Mouse (Mus musculus) stomach, embryonic 16.5 days (tissue): ENCODE measurements around the gene Pcbp4. TPM values are rescaled to one million over a fixed set of nuclear protein-coding genes. Genes with fewer than 3 reads are reported as not detected.

Experiments used
- ATAC-seq: fragments of 200-750 bp; cut with Nextera tagmentation; 2 replicates; pipeline ENCODE4 v1.8.0; 2017; ENCODE audit warnings: moderate number of reproducible peaks, moderate TSS enrichment; ENCODE audit not compliant: insufficient read depth, low FRiP score
- H3K27ac ChIP-seq: fragments of 300-500 bp; sonication (generic); 2 replicates; pipeline ENCODE4 v1.5.1; 2014; ENCODE audit warnings: low read length
- H3K27me3 ChIP-seq: fragments of 300-500 bp; sonication (generic); 2 replicates; pipeline ENCODE4 v1.6.1; 2014; ENCODE audit warnings: low read length, control low read depth, mixed read lengths; ENCODE audit not compliant: control insufficient read depth, insufficient read depth
- H3K36me3 ChIP-seq: fragments of 300-500 bp; sonication (generic); 2 replicates; pipeline ENCODE4 v1.6.1; 2014; ENCODE audit warnings: low read length; ENCODE audit not compliant: control insufficient read depth, insufficient read depth
- H3K4me1 ChIP-seq: fragments of 300-500 bp; sonication (generic); 2 replicates; pipeline ENCODE4 v1.6.1; 2014; ENCODE audit warnings: low read length, control low read depth, mixed read lengths; ENCODE audit not compliant: control insufficient read depth, insufficient read depth
- H3K4me2 ChIP-seq: fragments of 300-500 bp; sonication (generic); 2 replicates; pipeline ENCODE4 v1.6.1; 2014; ENCODE audit warnings: low read depth, low read length, mixed read lengths
- H3K4me3 ChIP-seq: fragments of 300-500 bp; sonication (generic); replicated peaks from 2 replicates; pipeline ENCODE4 v1.5.1; 2014; ENCODE audit warnings: mild to moderate bottlenecking, low read length
- H3K9ac ChIP-seq: fragments of 300-500 bp; sonication (generic); 2 replicates; pipeline ENCODE4 v1.6.1; 2014; ENCODE audit warnings: low read length
- H3K9me3 ChIP-seq: fragments of 300-500 bp; sonication (generic); replicated peaks from 2 replicates; pipeline ENCODE4 v1.6.1; 2016; ENCODE audit warnings: low read length, control low read depth; ENCODE audit not compliant: control insufficient read depth
- WGBS: fragments of 180-500 bp; shearing (Covaris S2); extraction: QIAGEN DNeasy Blood & Tissue Kit; methylation state at CpG from one replicate; pipeline ENCODE4 v1.1.7; 2014; 5-methylcytosine and 5-hydroxymethylcytosine counted together
- polyA plus RNA-seq: library from polyadenylated mRNA; unstranded; fragments of >200 nt; fragmentation: Nextera tagmentation; extraction: Ambion mirVana; gene quantifications from 2 replicates; pipeline ENCODE4 v1.2.1, GENCODE M21; 2015

Gene Pcbp4
- polyA plus RNA-seq, 1 experiment from 2014 or later = 39.4 TPM

DNA sequence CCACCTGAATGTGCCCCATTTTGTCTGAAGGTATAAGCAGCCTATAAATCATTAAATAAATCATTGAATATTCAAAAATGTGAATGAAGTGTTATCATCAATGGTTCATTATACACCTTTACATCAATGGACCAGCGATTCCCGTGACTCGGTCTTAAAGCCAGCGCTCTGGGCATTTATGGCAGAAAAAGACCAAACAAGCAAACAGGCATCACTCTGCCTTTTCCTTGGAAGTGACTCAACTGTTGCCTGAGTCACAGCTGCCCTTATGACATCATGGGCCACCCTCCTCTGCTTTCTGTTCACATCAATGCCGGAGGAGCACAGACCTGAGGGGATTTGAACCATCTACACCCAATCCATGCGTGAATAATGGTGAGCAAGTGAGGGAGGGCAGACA lies 46.6 kb downstream of the Pcbp4 start, which contains the start of gene Iqcf1:
Gene Iqcf1, plus strand, starts transcription at position 301 of the 400 bp plus-strand sequence.
- no peak within 1 kb of the TSS for H3K27ac ChIP-seq
- H3K9ac ChIP-seq = no peak within 1 kb of the TSS
- 93% methylated on average over 6 of the region's 6 CpGs for WGBS
- no peaks in the 10 kb centered on the region for H3K36me3 ChIP-seq
- H3K27me3 ChIP-seq = no peaks in the 10 kb centered on the region
- ATAC-seq = no peak
- H3K4me1 ChIP-seq = no peaks in the 10 kb centered on the region
- H3K4me3 ChIP-seq = no peak within 1 kb of the TSS
- H3K4me2 ChIP-seq = no peak within 1 kb of the TSS
- no peaks in the 10 kb centered on the region for H3K9me3 ChIP-seq

DNA sequence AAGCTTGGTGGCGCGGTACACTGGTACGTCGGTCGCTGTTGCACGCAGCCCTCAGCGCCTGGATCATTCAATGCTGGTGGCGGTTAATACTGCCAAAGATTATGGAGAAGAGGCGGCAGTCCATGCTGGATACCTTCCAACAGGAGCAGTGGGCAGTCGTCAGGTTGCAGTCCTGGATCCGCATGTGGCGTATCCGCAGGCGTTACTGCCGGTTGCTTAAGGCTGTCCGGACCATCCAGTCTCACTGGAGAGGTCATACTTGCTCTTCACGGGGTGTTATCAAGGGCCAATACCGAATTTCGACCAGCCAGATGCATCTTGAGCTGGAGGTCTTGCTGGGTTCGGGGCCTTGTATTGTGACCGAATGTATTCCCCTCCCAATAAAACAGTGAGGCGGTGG lies 48.8 kb downstream of the Pcbp4 start:
- no peak for ATAC-seq
- H3K9me3 ChIP-seq = no peaks in the 10 kb centered on the region
- H3K36me3 ChIP-seq = no peaks in the 10 kb centered on the region
- H3K4me2 ChIP-seq = no peak overlapping the region
- H3K27ac ChIP-seq = no peak overlapping the region
- no peaks in the 10 kb centered on the region for H3K27me3 ChIP-seq
- H3K4me1 ChIP-seq = no peaks in the 10 kb centered on the region
- no peak overlapping the region for H3K9ac ChIP-seq
- WGBS = 85% methylated on average over 22 of the region's 22 CpGs
- H3K4me3 ChIP-seq = no peak overlapping the region

DNA sequence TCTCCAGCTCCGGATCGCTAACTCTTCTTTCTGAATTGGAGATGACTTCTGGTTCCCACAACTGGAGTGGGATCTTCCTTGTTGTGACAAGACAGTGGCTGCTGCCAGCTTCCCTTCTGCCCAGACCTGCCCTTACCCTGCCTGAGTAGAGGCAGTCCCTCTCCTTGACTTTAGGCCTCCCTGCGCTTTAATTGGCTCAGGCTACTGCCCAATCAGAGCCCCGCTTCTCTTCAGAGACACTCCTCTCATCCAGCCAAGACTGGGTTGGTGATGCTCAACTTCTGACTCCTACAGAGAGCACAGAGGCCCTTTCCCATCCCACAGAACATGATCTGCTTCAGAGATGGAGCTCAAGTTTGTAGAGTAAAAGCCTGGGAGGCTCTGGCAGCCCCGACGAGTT lies 51.2 kb downstream of the Pcbp4 start:
- Histone ChIP-seq H3K27me3 (no peaks in the 10 kb centered on the region), H3K36me3 (no peaks in the 10 kb centered on the region), H3K4me1 (no peaks in the 10 kb centered on the region), H3K9ac (no peak overlapping the region), H3K9me3 (no peaks in the 10 kb centered on the region), H3K4me2 (no peak overlapping the region), H3K27ac (no peak overlapping the region), H3K4me3 (no peak overlapping the region)
- 70% methylated on average over 6 of the region's 6 CpGs for WGBS
- no peak for ATAC-seq

- no peaks in the 10 kb centered on the region for H3K36me3 ChIP-seq
- no peak overlapping the region for H3K4me2 ChIP-seq
- H3K9me3 ChIP-seq = no peaks in the 10 kb centered on the region
- no peak for ATAC-seq
- H3K4me3 ChIP-seq = no peak overlapping the region
- H3K9ac ChIP-seq = no peak overlapping the region
- no peaks in the 10 kb centered on the region for H3K4me1 ChIP-seq
- no peaks in the 10 kb centered on the region for H3K27me3 ChIP-seq
- no peak overlapping the region for H3K27ac ChIP-seq
- WGBS = 88% methylated on average over 10 of the region's 10 CpGs
Measured at GRCm38 (mm10) chr9:106509356-106509755, 56.3 kb downstream of the Pcbp4 start.

DNA sequence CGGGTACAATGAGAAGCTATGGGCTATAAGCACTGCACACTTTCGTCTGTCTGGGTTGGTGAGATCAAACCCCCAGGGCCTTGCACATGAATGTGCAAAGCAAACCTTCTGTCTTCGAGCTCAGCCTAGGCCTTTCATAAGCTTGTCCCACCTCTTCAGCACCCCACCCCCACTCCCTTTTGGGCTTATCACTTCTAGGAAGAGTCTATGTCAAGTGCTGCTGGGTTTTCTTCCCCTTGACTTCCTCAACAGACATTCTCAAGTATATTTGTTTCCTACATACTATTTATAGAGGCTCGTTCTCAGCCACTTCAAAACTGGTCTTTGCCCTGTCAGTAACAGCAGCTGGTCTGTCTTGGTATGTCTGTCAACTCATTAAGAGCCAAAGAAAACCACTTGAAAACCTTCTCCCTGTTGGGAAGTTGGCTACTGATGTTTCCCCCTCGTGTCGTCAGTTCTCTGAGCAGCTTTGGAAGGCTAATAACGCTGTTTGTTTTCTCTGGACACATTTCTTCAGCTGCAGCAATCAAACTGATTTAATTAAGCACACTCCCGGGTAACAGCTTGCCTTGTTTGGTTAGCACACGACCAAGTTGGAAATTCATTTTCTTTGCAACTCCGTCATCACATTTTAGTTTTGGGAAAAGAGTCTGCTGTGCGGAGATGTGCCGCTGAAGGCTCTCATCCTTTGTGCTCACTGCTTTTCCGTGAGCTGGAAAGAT lies 59.8 kb downstream of the Pcbp4 start:
- H3K4me1 ChIP-seq = no peaks in the 10 kb centered on the region
- H3K9me3 ChIP-seq = no peaks in the 10 kb centered on the region
- H3K9ac ChIP-seq = no peak overlapping the region
- H3K27ac ChIP-seq = no peak overlapping the region
- no peaks in the 10 kb centered on the region for H3K27me3 ChIP-seq
- 57% methylated on average over 13 of the region's 13 CpGs for WGBS
- ATAC-seq = no peak
- H3K4me3 ChIP-seq = no peak overlapping the region
- no peak overlapping the region for H3K4me2 ChIP-seq
- H3K36me3 ChIP-seq = no peaks in the 10 kb centered on the region

DNA sequence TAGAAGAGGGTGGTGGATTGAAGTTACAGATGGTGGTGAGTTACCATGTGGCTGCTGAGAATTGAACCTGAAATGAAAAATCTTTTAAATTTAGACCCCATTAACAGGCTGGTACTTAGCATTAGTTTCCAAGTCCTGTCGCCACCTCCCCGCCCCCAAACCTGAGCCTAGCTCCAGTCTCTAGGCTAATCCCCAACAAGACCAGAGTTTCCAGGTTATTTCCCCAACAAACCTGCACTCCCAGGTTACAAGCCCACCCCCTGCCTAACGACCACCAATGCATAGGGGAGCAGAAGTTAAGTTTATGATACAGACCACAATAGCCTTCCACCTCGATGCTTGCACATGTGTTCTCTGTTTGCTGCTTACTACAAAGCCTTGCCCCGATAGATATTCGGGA lies 60.5 kb downstream of the Pcbp4 start:
- H3K27ac ChIP-seq = no peak overlapping the region
- no peaks in the 10 kb centered on the region for H3K9me3 ChIP-seq
- no peaks in the 10 kb centered on the region for H3K4me1 ChIP-seq
- ATAC-seq = no peak
- no peaks in the 10 kb centered on the region for H3K27me3 ChIP-seq
- no peak overlapping the region for H3K4me3 ChIP-seq
- no peaks in the 10 kb centered on the region for H3K36me3 ChIP-seq
- WGBS = 79% methylated on average over 6 of the region's 6 CpGs
- H3K4me2 ChIP-seq = no peak overlapping the region
- H3K9ac ChIP-seq = no peak overlapping the region

Other genes with a start within 250 kb of the Pcbp4 start
- 0.09 TPM in 2 replicates for gene Tlr9, start 230.7 kb upstream of the Pcbp4 start, polyA plus RNA-seq
- gene Alas1, start 204.6 kb upstream of the Pcbp4 start, polyA plus RNA-seq = 131 and 135 TPM in 2 replicates
- 22.2 and 24.5 TPM in 2 replicates for gene Poc1a, start 172.2 kb upstream of the Pcbp4 start, polyA plus RNA-seq
- gene Dusp7, start 84.7 kb upstream of the Pcbp4 start, polyA plus RNA-seq = 14.2 and 14.5 TPM in 2 replicates
- gene Rpl29, start 23.8 kb upstream of the Pcbp4 start, polyA plus RNA-seq = 747 and 881 TPM in 2 replicates
- 43.4 and 44.3 TPM in 2 replicates for gene Acy1, start 15.0 kb upstream of the Pcbp4 start, polyA plus RNA-seq
- 28.3 and 35.8 TPM in 2 replicates for gene Abhd14b, start 5.8 kb upstream of the Pcbp4 start, polyA plus RNA-seq
- 49.5 and 50.4 TPM in 2 replicates for gene Abhd14a, start 5.6 kb upstream of the Pcbp4 start, polyA plus RNA-seq
- gene Gpr62, start 12.6 kb downstream of the Pcbp4 start, polyA plus RNA-seq = 0.19 and 0.26 TPM in 2 replicates
- 40.8 and 42.6 TPM in 2 replicates for gene Rrp9, start 22.7 kb downstream of the Pcbp4 start, polyA plus RNA-seq
- gene Parp3, start 23.7 kb downstream of the Pcbp4 start, polyA plus RNA-seq = 6.2 and 6.7 TPM in 2 replicates
- not detected in 2 replicates for gene Iqcf1, start 46.7 kb downstream of the Pcbp4 start, polyA plus RNA-seq
- gene Iqcf5, start 61.3 kb downstream of the Pcbp4 start, polyA plus RNA-seq = not detected in 2 replicates
- not detected in 2 replicates for gene Iqcf3, start 108.3 kb downstream of the Pcbp4 start, polyA plus RNA-seq
- gene Iqcf4, start 117.7 kb downstream of the Pcbp4 start, polyA plus RNA-seq = not detected in 2 replicates
- not detected in 2 replicates for gene Iqcf6, start 173.3 kb downstream of the Pcbp4 start, polyA plus RNA-seq
- 0.08 TPM in 1 of 2 replicates, not detected in the other for gene Grm2, start 202.8 kb downstream of the Pcbp4 start, polyA plus RNA-seq
- 53.4 and 60.5 TPM in 2 replicates for gene Tex264, start 232.6 kb downstream of the Pcbp4 start, polyA plus RNA-seq